Mouse (Mus musculus) adrenal gland, adult 18-20 months (tissue): ENCODE results near the gene A830018L16Rik. TPM values are rescaled to one million over a fixed set of nuclear protein-coding genes. Genes with fewer than 3 reads are reported as not detected.

Source experiments
- DNase-seq, 2 experiments: peaks; one replicate each; pipeline ENCODE4 v3.0.0; 2021 to 2022; ENCODE audit warnings: low spot score in 2 of 2
- total RNA-seq, 2 experiments: library from RNA; stranded (reverse); gene quantifications; 1 replicate in 1 of 2; 2 replicates in 1 of 2; pipeline ENCODE4 v1.2.3; 2021

The A830018L16Rik gene
- total RNA-seq, 2 experiments from 2014 or later, result 1.9 to 2.2 TPM

GRCm38 (mm10) chr1:11588305-11588704 is 174.4 kb downstream of the A830018L16Rik start:
- no peak for DNase-seq

GRCm38 (mm10) chr1:11650137-11650536 is 236.2 kb downstream of the A830018L16Rik start:
- DNase-seq, result no peak

GRCm38 (mm10) chr1:11652773-11653172 is 238.9 kb downstream of the A830018L16Rik start:
- no peak for DNase-seq

- peak in 1 of 2 experiments; percentile 30 for DNase-seq
These were observed 243.6 kb downstream of the A830018L16Rik start for GRCm38 (mm10) chr1:11657341-11658060.

- no peak for DNase-seq
These were observed 244.2 kb downstream of the A830018L16Rik start for GRCm38 (mm10) chr1:11658061-11658625.

GRCm38 (mm10) chr1:11744749-11745314 is 330.9 kb downstream of the A830018L16Rik start:
- no peak for DNase-seq

- no peak for DNase-seq
These were observed 334.5 kb downstream of the A830018L16Rik start for GRCm38 (mm10) chr1:11748424-11748823.

GRCm38 (mm10) chr1:11750065-11750464 is 336.2 kb downstream of the A830018L16Rik start:
- no peak for DNase-seq

- no peak for DNase-seq
These were observed 336.7 kb downstream of the A830018L16Rik start for GRCm38 (mm10) chr1:11750607-11751006.

GRCm38 (mm10) chr1:11751996-11752395 is 338.1 kb downstream of the A830018L16Rik start:
- DNase-seq, result no peak

GRCm38 (mm10) chr1:11788264-11788663 is 374.4 kb downstream of the A830018L16Rik start:
- no peak for DNase-seq

GRCm38 (mm10) chr1:11792820-11793219 is 378.9 kb downstream of the A830018L16Rik start:
- DNase-seq, result no peak

- DNase-seq, result no peak
These were observed 381.8 kb downstream of the A830018L16Rik start for GRCm38 (mm10) chr1:11795666-11796065.

GRCm38 (mm10) chr1:11872847-11873246 is 458.9 kb downstream of the A830018L16Rik start:
- DNase-seq, result no peak

- DNase-seq, result no peak
These were observed 459.7 kb downstream of the A830018L16Rik start for GRCm38 (mm10) chr1:11873573-11873972.

- no peak for DNase-seq
These were observed 467.8 kb downstream of the A830018L16Rik start for GRCm38 (mm10) chr1:11881706-11882105.

GRCm38 (mm10) chr1:11895715-11896114 is 481.8 kb downstream of the A830018L16Rik start:
- no peak for DNase-seq

GRCm38 (mm10) chr1:11915873-11916272 is 502.0 kb downstream of the A830018L16Rik start:
- no peak for DNase-seq

- no peak for DNase-seq
These were observed 523.1 kb downstream of the A830018L16Rik start for GRCm38 (mm10) chr1:11936984-11937383.

GRCm38 (mm10) chr1:11959421-11960206 is 545.7 kb downstream of the A830018L16Rik start:
- no peak for DNase-seq

GRCm38 (mm10) chr1:11982590-11983136 is 568.8 kb downstream of the A830018L16Rik start:
- DNase-seq, result no peak
